Mouse (Mus musculus) stomach, embryonic 16.5 days (tissue): ENCODE measurements around the gene Ctnnd2. TPM values are rescaled to one million over a fixed set of nuclear protein-coding genes. Genes with fewer than 3 reads are reported as not detected.

ENCODE experiments used
- ATAC-seq: fragments of 200-750 bp; cut with Nextera tagmentation; 2 replicates; pipeline ENCODE4 v1.8.0; 2017; ENCODE audit warnings: moderate number of reproducible peaks, moderate TSS enrichment; ENCODE audit not compliant: insufficient read depth, low FRiP score
- H3K27ac ChIP-seq: fragments of 300-500 bp; sonication (generic); 2 replicates; pipeline ENCODE4 v1.5.1; 2014; ENCODE audit warnings: low read length
- H3K27me3 ChIP-seq: fragments of 300-500 bp; sonication (generic); 2 replicates; pipeline ENCODE4 v1.6.1; 2014; ENCODE audit warnings: low read length, control low read depth, mixed read lengths; ENCODE audit not compliant: control insufficient read depth, insufficient read depth
- H3K36me3 ChIP-seq: fragments of 300-500 bp; sonication (generic); 2 replicates; pipeline ENCODE4 v1.6.1; 2014; ENCODE audit warnings: low read length; ENCODE audit not compliant: control insufficient read depth, insufficient read depth
- H3K4me1 ChIP-seq: fragments of 300-500 bp; sonication (generic); 2 replicates; pipeline ENCODE4 v1.6.1; 2014; ENCODE audit warnings: low read length, control low read depth, mixed read lengths; ENCODE audit not compliant: control insufficient read depth, insufficient read depth
- H3K4me2 ChIP-seq: fragments of 300-500 bp; sonication (generic); 2 replicates; pipeline ENCODE4 v1.6.1; 2014; ENCODE audit warnings: low read depth, low read length, mixed read lengths
- H3K4me3 ChIP-seq: fragments of 300-500 bp; sonication (generic); replicated peaks from 2 replicates; pipeline ENCODE4 v1.5.1; 2014; ENCODE audit warnings: mild to moderate bottlenecking, low read length
- H3K9ac ChIP-seq: fragments of 300-500 bp; sonication (generic); 2 replicates; pipeline ENCODE4 v1.6.1; 2014; ENCODE audit warnings: low read length
- H3K9me3 ChIP-seq: fragments of 300-500 bp; sonication (generic); replicated peaks from 2 replicates; pipeline ENCODE4 v1.6.1; 2016; ENCODE audit warnings: low read length, control low read depth; ENCODE audit not compliant: control insufficient read depth
- WGBS: fragments of 180-500 bp; shearing (Covaris S2); extraction: QIAGEN DNeasy Blood & Tissue Kit; methylation state at CpG from one replicate; pipeline ENCODE4 v1.1.7; 2014; 5-methylcytosine and 5-hydroxymethylcytosine counted together
- polyA plus RNA-seq: library from polyadenylated mRNA; unstranded; fragments of >200 nt; fragmentation: Nextera tagmentation; extraction: Ambion mirVana; gene quantifications from 2 replicates; pipeline ENCODE4 v1.2.1, GENCODE M21; 2015

Gene Ctnnd2
- polyA plus RNA-seq, 1 experiment from 2014 or later = 2.6 TPM

GRCm38 (mm10) chr15:31027448-31028230 is 855.2 kb downstream of the Ctnnd2 start:
- no peak overlapping the region for H3K9ac ChIP-seq
- H3K4me3 ChIP-seq = no peak overlapping the region
- H3K4me1 ChIP-seq = no peaks in the 10 kb centered on the region
- H3K4me2 ChIP-seq = no peak overlapping the region
- 68% methylated on average over 26 of the region's 26 CpGs for WGBS
- H3K27ac ChIP-seq = no peak overlapping the region
- H3K27me3 ChIP-seq = no peaks in the 10 kb centered on the region
- no peak for ATAC-seq
- H3K36me3 ChIP-seq = no peaks in the 10 kb centered on the region
- no peaks in the 10 kb centered on the region for H3K9me3 ChIP-seq

- H3K27me3 ChIP-seq = no peaks in the 10 kb centered on the region
- no peak overlapping the region for H3K27ac ChIP-seq
- 40% methylated on average over 1 of the region's 1 CpGs for WGBS
- H3K4me3 ChIP-seq = no peak overlapping the region
- H3K9ac ChIP-seq = no peak overlapping the region
- no peaks in the 10 kb centered on the region for H3K9me3 ChIP-seq
- no peak overlapping the region for H3K4me2 ChIP-seq
- H3K4me1 ChIP-seq = no peaks in the 10 kb centered on the region
- H3K36me3 ChIP-seq = no peaks in the 10 kb centered on the region
- no peak for ATAC-seq
Measured at GRCm38 (mm10) chr15:31044983-31045382, 872.6 kb downstream of the Ctnnd2 start.

GRCm38 (mm10) chr15:31051496-31051895 is 879.1 kb downstream of the Ctnnd2 start:
- WGBS = 87% methylated on average over 5 of the region's 5 CpGs
- Histone ChIP-seq H3K4me3 (no peak overlapping the region), H3K9me3 (no peaks in the 10 kb centered on the region), H3K4me2 (no peak overlapping the region), H3K27ac (no peak overlapping the region), H3K27me3 (no peaks in the 10 kb centered on the region), H3K9ac (no peak overlapping the region), H3K4me1 (no peaks in the 10 kb centered on the region), H3K36me3 (no peaks in the 10 kb centered on the region)
- ATAC-seq = no peak

- H3K4me2 ChIP-seq = no peak overlapping the region
- WGBS = 47% methylated on average over 3 of the region's 3 CpGs
- no peak for ATAC-seq
Measured at GRCm38 (mm10) chr15:31056145-31056544, 883.8 kb downstream of the Ctnnd2 start.

GRCm38 (mm10) chr15:31058315-31058714 is 885.9 kb downstream of the Ctnnd2 start:
- ATAC-seq = no peak
- Histone ChIP-seq H3K9me3 (no peaks in the 10 kb centered on the region), H3K27me3 (no peaks in the 10 kb centered on the region), H3K4me2 (no peak overlapping the region), H3K36me3 (no peaks in the 10 kb centered on the region), H3K4me1 (no peaks in the 10 kb centered on the region), H3K9ac (no peak overlapping the region), H3K4me3 (no peak overlapping the region), H3K27ac (no peak overlapping the region)
- WGBS = 79% methylated on average over 6 of the region's 6 CpGs

More at GRCm38 (mm10) chr15:31056145-31056544, 883.8 kb downstream of the Ctnnd2 start:
- Histone ChIP-seq H3K9ac (no peak overlapping the region), H3K4me3 (no peak overlapping the region), H3K36me3 (no peaks in the 10 kb centered on the region), H3K4me1 (no peaks in the 10 kb centered on the region), H3K9me3 (no peaks in the 10 kb centered on the region), H3K27me3 (no peaks in the 10 kb centered on the region), H3K27ac (no peak overlapping the region)

GRCm38 (mm10) chr15:31063734-31064133 is 891.3 kb downstream of the Ctnnd2 start:
- Histone ChIP-seq H3K9ac (no peak overlapping the region), H3K4me2 (no peak overlapping the region), H3K9me3 (no peaks in the 10 kb centered on the region), H3K27me3 (no peaks in the 10 kb centered on the region), H3K27ac (no peak overlapping the region), H3K4me1 (no peaks in the 10 kb centered on the region), H3K36me3 (no peaks in the 10 kb centered on the region), H3K4me3 (no peak overlapping the region)
- 36% methylated on average over 3 of the region's 3 CpGs for WGBS
- no peak for ATAC-seq

GRCm38 (mm10) chr15:31068127-31068526 is 895.7 kb downstream of the Ctnnd2 start:
- Histone ChIP-seq H3K9me3 (no peaks in the 10 kb centered on the region), H3K27ac (no peak overlapping the region), H3K4me2 (no peak overlapping the region), H3K36me3 (no peaks in the 10 kb centered on the region), H3K4me3 (no peak overlapping the region), H3K4me1 (no peaks in the 10 kb centered on the region), H3K9ac (no peak overlapping the region), H3K27me3 (no peaks in the 10 kb centered on the region)
- WGBS = 73% methylated on average over 2 of the region's 2 CpGs
- ATAC-seq = no peak

- H3K4me2 ChIP-seq = no peak overlapping the region
- no peak for ATAC-seq
- H3K36me3 ChIP-seq = no peaks in the 10 kb centered on the region
- H3K4me1 ChIP-seq = no peaks in the 10 kb centered on the region
- no peak overlapping the region for H3K9ac ChIP-seq
- H3K27me3 ChIP-seq = no peaks in the 10 kb centered on the region
- no peaks in the 10 kb centered on the region for H3K9me3 ChIP-seq
- 79% methylated on average over 5 of the region's 5 CpGs for WGBS
- no peak overlapping the region for H3K27ac ChIP-seq
- H3K4me3 ChIP-seq = no peak overlapping the region
Measured at GRCm38 (mm10) chr15:31070311-31070710, 897.9 kb downstream of the Ctnnd2 start.
